Mouse (Mus musculus): ENCODE measurements around the gene Sec31a. TPM values are rescaled to one million over a fixed set of nuclear protein-coding genes. Genes with fewer than 3 reads are reported as not detected.
A peak's percentile ranks its signal among the peaks of the same experiment; 100 is the strongest.

Gene Sec31a
- polyA plus RNA-seq, 1 experiment: 208 TPM

GRCm38 (mm10) chr5:100358334-100358733 is 57.7 kb downstream of the Sec31a start:
- 42% methylated on average over 8 of the region's 8 CpGs for WGBS
- no peak for DNase-seq (ENCODE audit: low read depth, low spot score)

DNA sequence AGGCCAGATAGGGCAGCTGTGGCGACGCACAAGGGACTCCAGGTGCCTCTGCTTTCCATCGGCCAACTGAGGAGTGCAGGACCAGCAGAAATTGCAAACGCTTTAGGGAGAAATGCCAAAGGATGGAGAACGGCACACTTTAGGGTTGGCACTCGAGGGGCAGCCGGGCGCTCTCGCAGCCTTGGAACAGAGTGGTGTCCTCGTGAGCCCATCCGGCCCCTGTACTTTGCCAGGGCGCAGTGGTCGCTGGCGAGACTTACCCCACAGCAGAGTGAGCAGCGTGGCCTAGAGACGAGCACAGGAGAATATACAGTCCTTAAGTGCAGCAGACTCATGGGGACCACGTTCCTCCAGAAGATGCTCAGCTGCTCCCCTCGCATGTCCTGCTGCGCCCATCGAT is 61.4 kb downstream of the Sec31a start:
- 93% methylated on average over 20 of the region's 20 CpGs for WGBS
- no peak for DNase-seq (ENCODE audit: low read depth, low spot score)

DNA sequence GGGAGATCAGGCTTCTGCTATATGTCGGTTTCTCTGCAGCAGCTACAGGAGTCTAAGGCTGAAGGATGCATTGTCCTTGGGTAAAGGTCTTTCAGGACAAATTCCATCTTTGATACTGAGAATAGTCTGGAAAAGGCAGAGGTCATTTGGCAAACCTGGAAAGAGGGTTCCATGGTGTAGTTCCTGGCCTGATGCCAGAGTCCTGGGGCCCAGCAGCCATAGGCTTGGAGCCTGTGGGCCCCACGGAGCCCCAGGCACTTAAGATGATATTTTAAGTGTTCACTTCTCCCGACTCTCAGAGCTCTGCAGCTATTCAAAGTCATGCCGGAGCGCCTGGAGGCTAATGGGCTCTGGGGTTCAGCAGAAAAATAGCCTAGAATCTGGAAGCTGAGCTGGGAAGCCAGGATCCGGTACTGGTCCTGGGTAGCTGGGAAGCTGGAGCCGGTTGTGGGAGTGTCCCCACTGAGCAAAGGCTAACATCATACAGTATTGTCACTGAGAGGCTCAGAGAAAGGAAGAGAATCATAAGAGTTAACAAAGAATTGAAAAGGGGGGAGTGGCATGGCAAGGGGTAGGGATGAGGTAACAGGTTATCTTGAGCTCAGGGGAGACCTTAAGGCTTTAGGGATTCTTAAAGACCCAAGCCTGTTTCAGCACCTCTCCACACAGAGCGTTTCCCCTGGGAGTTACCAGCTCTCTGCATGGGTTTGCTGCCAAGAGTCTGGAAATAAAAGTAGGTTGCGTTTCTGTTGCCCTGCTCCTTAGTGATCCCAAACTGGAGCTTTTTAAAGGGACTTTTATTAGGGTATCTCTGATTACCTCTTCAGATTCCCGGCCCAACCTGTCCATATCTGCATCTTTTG is 62.8 kb downstream of the Sec31a start:
- 30% methylated on average over 10 of the region's 10 CpGs for WGBS
- DNase-seq (ENCODE audit: low read depth, low spot score): no peak

DNA sequence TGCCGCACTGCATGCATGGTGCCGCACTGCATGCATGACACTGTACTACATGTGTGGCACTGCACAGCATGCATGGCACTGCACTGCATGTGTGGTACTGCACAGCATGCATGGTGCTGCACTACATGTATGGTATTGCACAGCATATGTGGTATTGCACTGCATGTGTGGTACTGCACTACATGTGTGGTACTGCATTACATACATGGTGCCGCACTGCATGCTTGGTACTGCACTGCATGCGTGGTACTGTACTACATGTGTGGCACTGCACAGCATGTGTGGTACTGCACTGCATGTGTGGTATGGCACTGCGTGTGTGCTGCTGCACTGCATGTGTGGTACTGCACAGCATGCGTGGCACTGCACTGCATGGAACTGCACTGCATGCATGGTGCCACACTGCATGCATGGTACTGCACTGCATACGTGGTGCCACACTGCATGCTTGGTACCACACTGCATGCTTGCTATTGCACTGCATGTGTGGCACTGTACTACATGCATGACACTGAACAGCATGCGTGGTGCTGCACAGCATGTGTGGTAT is 65.1 kb downstream of the Sec31a start:
- 97% methylated on average over 8 of the region's 8 CpGs for WGBS
- DNase-seq (ENCODE audit: low read depth, low spot score): no peak

DNA sequence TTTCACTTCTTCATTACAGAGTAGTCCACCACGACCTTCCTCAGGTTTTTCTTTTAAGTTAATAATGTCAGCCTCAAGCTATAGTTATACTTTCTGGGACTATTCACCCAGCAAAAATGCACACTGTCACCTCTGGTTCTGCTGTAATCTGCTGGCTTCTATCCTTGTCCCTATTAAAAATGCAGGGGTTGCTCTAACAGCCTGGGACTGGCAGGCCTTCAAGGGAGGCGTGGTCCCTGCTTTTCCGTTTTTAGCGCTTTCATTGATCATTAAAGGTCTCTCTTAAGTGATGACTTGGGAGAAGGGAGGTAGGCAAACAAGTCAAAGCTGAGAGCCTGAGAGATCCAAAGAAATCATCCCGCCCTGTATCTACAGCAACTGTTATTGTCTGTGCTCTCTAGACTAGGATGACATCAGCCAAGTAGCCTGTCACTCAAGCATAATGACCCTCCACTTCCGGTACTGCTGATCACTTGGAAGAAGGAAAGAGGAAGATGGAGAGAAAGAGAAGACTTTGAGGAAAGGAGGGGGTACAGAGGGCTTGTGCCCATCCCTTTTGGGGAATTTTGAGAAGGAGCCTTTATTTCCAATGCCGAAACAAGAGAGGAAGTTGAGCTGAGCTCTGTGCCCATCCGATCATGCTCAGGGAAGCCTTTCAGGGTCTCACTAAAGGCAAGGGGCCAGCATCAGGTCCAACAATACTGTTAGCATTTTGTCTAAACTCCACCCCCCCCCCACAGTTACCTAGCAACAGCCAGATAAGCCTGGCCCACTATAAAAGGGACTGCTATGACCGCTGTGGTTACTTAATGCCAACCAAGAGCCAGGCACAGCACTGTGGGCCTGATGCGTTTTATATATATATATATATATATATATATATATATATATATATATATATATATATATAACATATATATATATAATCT is 66.5 kb downstream of the Sec31a start:
- WGBS: 49% methylated on average over 10 of the region's 10 CpGs
- no peak for DNase-seq (ENCODE audit: low read depth, low spot score)

- DNase-seq (ENCODE audit: low read depth, low spot score): no peak
- WGBS: 94% methylated on average over 1 of the region's 1 CpGs
These were observed 70.9 kb downstream of the Sec31a start for GRCm38 (mm10) chr5:100345118-100345517.

DNA sequence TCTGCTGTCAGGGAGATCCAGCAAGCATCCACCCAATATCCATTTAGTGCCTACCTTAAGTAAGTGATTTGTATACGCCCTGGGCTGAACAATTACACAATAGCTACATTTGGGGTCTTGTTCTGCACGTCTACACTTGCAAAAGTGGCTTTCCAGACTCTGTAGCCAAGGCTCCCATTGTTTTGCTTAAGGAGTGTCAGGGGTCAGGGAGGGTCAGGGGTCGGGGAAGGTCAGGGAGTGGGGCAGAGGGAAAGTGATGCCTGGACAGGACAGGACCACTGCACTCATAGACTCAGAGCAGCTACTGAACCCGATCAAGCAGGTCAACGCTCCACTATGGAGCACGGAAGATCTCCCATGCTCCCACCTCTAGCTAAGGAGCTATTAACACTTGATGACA is 72.9 kb downstream of the Sec31a start:
- DNase-seq (ENCODE audit: low read depth, low spot score): no peak
- WGBS: 54% methylated on average over 6 of the region's 6 CpGs

GRCm38 (mm10) chr5:100342422-100342821 is 73.6 kb downstream of the Sec31a start:
- DNase-seq (ENCODE audit: low read depth, low spot score): no peak
- 78% methylated on average over 6 of the region's 6 CpGs for WGBS

DNA sequence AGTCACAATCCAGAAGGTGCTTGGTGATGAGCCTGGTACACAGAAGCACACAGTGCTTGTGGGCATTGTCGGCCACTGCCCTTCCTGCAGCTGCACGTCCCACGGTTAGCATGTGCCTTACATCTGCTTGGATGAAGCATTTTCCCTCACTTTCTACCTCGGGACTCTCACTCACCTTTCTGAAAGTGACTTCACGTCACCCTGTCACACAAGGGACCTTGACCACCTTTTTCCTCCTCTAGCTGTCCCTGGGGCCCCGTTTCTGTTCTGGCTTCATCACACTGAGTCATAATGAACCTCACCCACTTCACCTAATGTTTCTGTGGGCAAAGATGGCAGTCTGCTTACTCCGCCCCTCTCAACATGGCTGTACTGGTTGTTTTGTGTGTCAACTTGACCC is 75.0 kb downstream of the Sec31a start:
- no peak for DNase-seq (ENCODE audit: low read depth, low spot score)
- WGBS: 67% methylated on average over 7 of the region's 7 CpGs

DNA sequence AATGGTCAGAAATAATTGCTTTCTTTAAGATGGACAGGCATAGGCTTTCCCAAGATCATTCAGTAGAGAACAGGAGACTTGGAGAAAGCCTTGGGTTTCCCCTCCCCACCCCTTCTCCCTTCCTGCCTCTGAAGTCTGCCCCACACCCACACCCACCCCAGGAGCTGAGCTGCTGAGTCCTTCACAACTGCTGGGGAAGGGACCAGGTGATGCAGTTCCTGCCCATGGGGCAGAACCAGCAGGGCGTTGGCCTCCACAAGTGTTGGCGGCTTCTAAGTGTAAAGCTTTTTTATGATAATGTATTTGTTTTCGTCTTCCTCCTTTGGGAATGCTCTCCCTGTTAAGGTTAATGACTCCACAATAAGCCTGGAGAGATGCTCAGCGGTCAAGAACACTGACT is 78.2 kb downstream of the Sec31a start:
- DNase-seq (ENCODE audit: low read depth, low spot score): no peak
- 46% methylated on average over 4 of the region's 4 CpGs for WGBS

DNA sequence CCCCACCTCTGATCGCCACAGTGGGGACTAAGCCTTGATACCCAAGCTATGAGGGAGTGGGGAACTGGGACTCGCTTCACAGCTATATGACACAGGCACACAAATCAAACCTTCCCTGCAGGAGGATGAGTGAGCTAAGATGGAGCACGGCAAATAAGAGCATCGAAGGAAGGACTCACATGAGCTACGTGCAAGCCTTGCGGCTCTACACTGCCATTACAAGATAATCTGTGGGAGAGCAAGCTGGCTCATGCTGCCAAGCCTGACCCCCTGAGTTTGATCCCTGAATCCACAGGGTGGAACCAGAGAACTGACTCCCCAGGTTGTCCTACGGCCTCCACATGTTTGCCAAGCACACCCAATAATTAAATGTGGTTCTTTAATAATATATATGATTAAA is 79.2 kb downstream of the Sec31a start:
- no peak for DNase-seq (ENCODE audit: low read depth, low spot score)
- 84% methylated on average over 7 of the region's 7 CpGs for WGBS

DNA sequence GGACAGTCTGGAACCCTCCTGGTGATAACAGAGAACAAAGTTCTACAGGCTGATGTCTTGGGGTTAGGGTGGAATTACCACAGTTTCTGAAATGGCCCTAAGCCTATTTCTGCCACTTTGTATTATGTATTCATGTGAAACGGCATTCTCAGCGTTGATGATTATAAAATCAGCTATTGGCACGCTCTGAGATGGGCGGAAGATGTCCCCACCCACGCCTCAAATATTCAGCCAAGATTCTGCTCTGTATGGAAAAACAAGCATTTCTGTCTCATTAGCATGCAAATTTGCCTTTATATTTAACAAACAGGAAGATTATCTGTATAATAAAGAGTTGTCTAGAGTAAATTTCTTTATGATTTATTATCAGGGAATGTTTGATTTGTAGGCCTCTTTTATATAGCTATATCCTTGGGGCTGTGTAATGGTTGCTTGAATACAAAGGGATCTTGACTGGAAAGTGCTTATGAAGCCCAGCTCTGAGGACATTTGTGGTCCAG is 80.4 kb downstream of the Sec31a start:
- no peak for DNase-seq (ENCODE audit: low read depth, low spot score)
- 45% methylated on average over 5 of the region's 5 CpGs for WGBS

DNA sequence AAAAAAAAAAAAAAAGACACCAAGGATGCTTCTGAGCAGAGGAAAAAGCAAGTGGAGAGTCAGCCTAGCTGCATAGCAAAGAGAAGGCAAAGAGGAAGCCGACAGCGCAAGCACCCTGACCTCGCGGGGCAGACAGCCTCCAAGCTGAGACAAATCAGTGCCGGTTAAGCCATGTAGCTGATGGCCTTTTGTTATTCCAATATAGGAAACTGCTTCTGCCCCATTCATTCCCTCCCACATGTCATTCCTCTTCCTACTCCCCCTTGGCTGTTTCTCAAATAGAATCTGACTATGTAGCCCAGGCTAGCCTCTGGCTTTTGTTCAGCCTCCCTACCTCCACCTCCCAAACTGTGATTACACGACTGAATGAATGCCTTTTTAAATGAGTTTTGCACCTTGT is 81.3 kb downstream of the Sec31a start:
- WGBS: 72% methylated on average over 6 of the region's 6 CpGs

DNA sequence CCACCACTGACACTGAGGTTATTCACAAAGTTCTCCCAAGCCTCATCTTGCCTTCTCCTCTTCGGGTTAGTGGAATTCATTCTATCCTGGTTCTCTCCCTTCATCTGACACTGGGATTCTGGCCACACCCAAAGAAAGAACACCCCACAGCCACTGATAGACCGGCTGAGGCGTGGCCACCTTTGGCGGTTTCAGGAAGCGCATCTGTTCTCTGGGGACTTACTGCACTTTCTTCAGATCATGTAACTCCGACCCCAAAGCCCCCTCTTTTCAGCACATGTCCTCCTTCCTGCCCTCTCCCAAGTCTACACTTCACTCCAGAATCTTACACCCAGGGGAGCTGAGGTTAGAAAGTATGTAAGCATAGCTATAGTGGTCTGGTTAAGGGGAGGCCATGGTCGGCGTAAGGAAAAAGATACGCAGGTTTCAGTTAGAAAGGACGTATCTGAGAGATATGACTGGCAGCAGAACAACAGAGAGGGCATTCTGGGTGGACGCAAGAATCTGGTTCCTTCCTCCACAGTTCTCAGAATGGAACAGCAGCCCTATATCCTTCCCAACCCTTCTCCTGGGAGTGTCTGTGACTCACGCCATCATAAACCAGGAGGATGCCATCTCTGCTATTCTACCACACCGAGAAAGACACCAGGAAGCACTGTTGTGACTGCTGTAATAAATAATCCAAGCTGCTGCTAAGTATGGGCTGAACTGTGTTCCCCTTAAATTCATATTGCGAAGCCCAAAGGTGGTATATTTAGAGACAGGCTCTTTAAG is 82.2 kb downstream of the Sec31a start:
- DNase-seq (ENCODE audit: low read depth, low spot score): peak; percentile 42
- 35% methylated on average over 14 of the region's 14 CpGs for WGBS

More for the DNA sequence above, 81.3 kb downstream of the Sec31a start:
- no peak for DNase-seq (ENCODE audit: low read depth, low spot score)

- no peak for DNase-seq (ENCODE audit: low read depth, low spot score)
- 76% methylated on average over 8 of the region's 8 CpGs for WGBS
These were observed 83.6 kb downstream of the Sec31a start for GRCm38 (mm10) chr5:100332300-100333004.

DNA sequence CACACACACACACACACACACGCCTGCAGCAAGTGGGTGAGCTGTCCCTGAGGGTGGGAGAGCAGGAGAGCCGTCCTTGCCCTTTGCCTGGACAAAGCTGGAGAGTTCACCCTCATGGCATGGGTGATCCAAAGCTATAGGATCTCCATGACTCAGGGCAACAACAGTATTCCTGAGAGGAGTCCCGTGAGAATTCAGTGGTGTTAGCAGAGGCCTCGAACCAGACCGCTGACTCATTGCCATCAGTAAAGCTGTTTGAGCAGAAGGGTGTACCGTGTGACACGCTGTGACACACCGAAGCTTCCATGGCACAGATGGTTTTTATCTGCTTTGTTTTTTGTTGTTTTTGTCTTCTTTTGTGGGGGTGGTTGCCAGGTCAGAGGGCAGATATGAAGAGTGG is 84.4 kb downstream of the Sec31a start:
- WGBS: 71% methylated on average over 8 of the region's 8 CpGs
- no peak for DNase-seq (ENCODE audit: low read depth, low spot score)

GRCm38 (mm10) chr5:100322081-100322480 is 94.0 kb downstream of the Sec31a start:
- peak; percentile 44 for DNase-seq (ENCODE audit: low read depth, low spot score)
- 1% methylated on average over 11 of the region's 11 CpGs for WGBS

- no peak for DNase-seq (ENCODE audit: low read depth, low spot score)
- 75% methylated on average over 7 of the region's 7 CpGs for WGBS
These were observed 98.2 kb downstream of the Sec31a start for GRCm38 (mm10) chr5:100317842-100318241.

DNA sequence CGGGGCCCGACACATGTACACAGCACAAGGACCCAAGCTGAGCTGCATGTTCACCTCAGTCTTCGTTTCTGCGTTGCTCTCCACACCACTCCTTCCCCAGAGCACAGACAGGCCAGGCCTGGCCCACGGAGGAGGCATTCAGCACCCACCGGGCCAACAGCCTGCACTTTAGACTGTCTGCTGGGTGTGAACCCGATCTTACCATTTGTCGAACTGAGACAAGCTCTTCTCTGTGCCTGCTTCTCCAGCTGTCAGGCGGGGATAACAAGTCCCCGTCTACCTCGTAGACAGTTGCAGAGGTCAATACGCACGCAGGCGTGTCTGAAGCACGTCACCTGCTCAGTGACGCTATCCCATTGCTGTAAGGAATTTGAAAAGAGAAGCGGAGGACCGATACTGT is 99.0 kb downstream of the Sec31a start:
- 44% methylated on average over 18 of the region's 18 CpGs for WGBS
- no peak for DNase-seq (ENCODE audit: low read depth, low spot score)

Data from large intestine, adult 2 months (tissue).